In the genomic region with DNA sequence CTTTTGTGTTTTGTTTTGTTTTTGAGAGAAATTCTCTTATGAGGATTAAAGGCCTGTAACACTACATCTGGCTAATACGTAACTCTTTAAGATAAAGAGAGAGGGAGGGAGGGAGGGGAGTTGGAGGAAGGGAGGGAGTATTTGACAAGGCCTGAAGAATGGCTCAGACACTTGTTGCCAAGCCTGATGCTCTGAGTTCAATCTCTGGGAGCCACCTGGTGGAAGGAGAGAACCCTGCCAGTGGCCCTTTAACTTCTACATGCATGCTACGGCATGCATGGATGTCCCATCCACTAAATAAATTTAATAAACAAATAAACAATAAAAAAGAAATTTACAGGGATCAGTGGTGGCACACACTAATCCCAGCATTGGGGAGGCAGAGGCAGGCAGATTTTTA, we compare ENCODE assay signal across 29 mouse cellular contexts. TPM values are rescaled to one million over a fixed set of nuclear protein-coding genes. Genes with fewer than 3 reads are reported as not detected.
A peak's percentile ranks its signal among the peaks of the same experiment; 100 is the strongest.
DNase-seq lines count a peak whose midpoint lies in the region; ATAC-seq and TF ChIP-seq lines count a peak whose summit lies in the region.
"Had no signal": no experiment of that assay in that cellular context is flagged by ENCODE, and none has a peak within 500 bp of the region (broad histone marks: within the 10 kb centered on the region; RNA-seq: fewer than 3 reads in every experiment).

No protein-coding gene starts in this region.

- ATAC-seq in lung, postnatal 0 days: no peak
- ATAC-seq in stomach, postnatal 0 days (ENCODE audit: low FRiP score, low TSS enrichment): no peak
- ATAC-seq: forebrain, embryonic 13.5 days had no signal

- 96% methylated on average over 2 of the region's 2 CpGs for WGBS in heart, adult 2 months
- WGBS in lung, postnatal 0 days: 65% methylated on average over 2 of the region's 2 CpGs
- WGBS in stomach, postnatal 0 days: 64% methylated on average over 2 of the region's 2 CpGs

- H3K9me3 ChIP-seq in lung, postnatal 0 days (ENCODE audit: low read length): no peaks in the 10 kb centered on the region
- H3K9me3 ChIP-seq in stomach, postnatal 0 days (ENCODE audit: control insufficient read depth, low read length): no peaks in the 10 kb centered on the region
- H3K9me3 ChIP-seq: embryonic facial prominence, embryonic 10.5 days; embryonic facial prominence, embryonic 15.5 days; forebrain, embryonic 13.5 days; heart, embryonic 12.5 days; hindbrain, embryonic 15.5 days; limb, embryonic 10.5 days; limb, embryonic 15.5 days; liver, embryonic 15.5 days; midbrain, embryonic 12.5 days; neural tube, embryonic 12.5 days had no signal

- no peak for DNase-seq in heart, adult 2 months
- DNase-seq in heart, adult 18-20 months: no peak
- DNase-seq in layer of hippocampus, adult 2 months (ENCODE audit: low spot score in 2 of 2): no peak
- DNase-seq in layer of hippocampus, adult 18-20 months (ENCODE audit: low spot score in 2 of 2): no peak
- DNase-seq in lung, postnatal 0 days (ENCODE audit: low spot score): no peak
- DNase-seq in lung, postnatal 36 days: no peak
- no peak for DNase-seq in stomach, postnatal 0 days (ENCODE audit: low spot score)
- no peak for DNase-seq in embryo, embryonic 11 days
- DNase-seq: adrenal gland, postnatal 36 days; cerebellum, adult 18-20 months; cerebellum, postnatal 14 days; gastrocnemius, postnatal 14 days; heart, postnatal 10 days; kidney, postnatal 25 days; lung, postnatal 10 days; right cerebral cortex, adult 18-20 months; right cerebral cortex, postnatal 4 days had no signal

- no peaks in the 10 kb centered on the region for H3K36me3 ChIP-seq in heart, adult 2 months (ENCODE audit: control insufficient read depth, insufficient read depth, low read length)
- no peaks in the 10 kb centered on the region for H3K36me3 ChIP-seq in lung, postnatal 0 days (ENCODE audit: insufficient read depth, low read length)
- H3K36me3 ChIP-seq in stomach, postnatal 0 days (ENCODE audit: control insufficient read depth, insufficient read depth, low read length): no peaks in the 10 kb centered on the region
- H3K36me3 ChIP-seq: heart, embryonic 12.5 days; hindbrain, embryonic 15.5 days; liver, embryonic 15.5 days had no signal

- H3K9ac ChIP-seq in heart, adult 2 months (ENCODE audit: low read depth, low read length): no peak overlapping the region
- H3K9ac ChIP-seq in lung, postnatal 0 days (replicated peaks; ENCODE audit: low read depth): no peak overlapping the region
- no peak overlapping the region for H3K9ac ChIP-seq in stomach, postnatal 0 days (ENCODE audit: low read length)
- H3K9ac ChIP-seq: embryonic facial prominence, embryonic 15.5 days; forebrain, embryonic 13.5 days; heart, embryonic 12.5 days; hindbrain, embryonic 15.5 days; limb, embryonic 15.5 days; liver, embryonic 15.5 days; midbrain, embryonic 12.5 days; neural tube, embryonic 12.5 days had no signal

- no peak for TF ChIP-seq EP300 in heart, adult 2 months (IDR thresholded peaks at IDR 0.05; ENCODE audit: insufficient read depth, low read depth, low read length)
- TF ChIP-seq EP300 in lung, postnatal 0 days (IDR thresholded peaks at IDR 0.05): no peak
- TF ChIP-seq EP300 in stomach, postnatal 0 days (optimal IDR thresholded peaks at IDR 0.05): no peak

- intact Hi-C loops in heart, adult 2 months (cut with DNase I): no loop called here

- no peak overlapping the region for H3K27ac ChIP-seq in heart, adult 2 months
- peak overlapping the region; percentile 88; the same call in 1 of the 2 replicates for H3K27ac ChIP-seq in layer of hippocampus, adult 2 months
- peak overlapping the region; percentile 47; the same call in 1 of the 2 replicates for H3K27ac ChIP-seq in lung, postnatal 0 days (ENCODE audit: low read length)
- H3K27ac ChIP-seq in stomach, postnatal 0 days (replicated peaks): no peak overlapping the region
- H3K27ac ChIP-seq: embryonic facial prominence, embryonic 10.5 days; embryonic facial prominence, embryonic 15.5 days; forebrain, embryonic 13.5 days; hindbrain, embryonic 15.5 days; limb, embryonic 10.5 days; limb, embryonic 15.5 days; liver, embryonic 15.5 days; midbrain, embryonic 12.5 days; neural tube, embryonic 12.5 days had no signal

- TF ChIP-seq CTCF in heart, adult 2 months (IDR thresholded peaks at IDR 0.05): peak; percentile 11; the same call in 1 of the 2 replicates
- TF ChIP-seq CTCF in layer of hippocampus, adult 2 months (conservative IDR thresholded peaks at IDR 0.05): peak; percentile 40
- peak; percentile 22 for TF ChIP-seq CTCF in lung, postnatal 0 days (IDR thresholded peaks at IDR 0.05)
- TF ChIP-seq CTCF in stomach, postnatal 0 days (IDR thresholded peaks at IDR 0.05; ENCODE audit: low read depth): peak; percentile 43

- H3K27me3 ChIP-seq in heart, adult 2 months (ENCODE audit: control insufficient read depth, insufficient read depth, low read length): no peaks in the 10 kb centered on the region
- H3K27me3 ChIP-seq in lung, postnatal 0 days (replicated peaks; ENCODE audit: insufficient read depth, low read length): no peaks in the 10 kb centered on the region
- H3K27me3 ChIP-seq in stomach, postnatal 0 days (ENCODE audit: control insufficient read depth, insufficient read depth, low read length): no peaks in the 10 kb centered on the region
- H3K27me3 ChIP-seq: embryonic facial prominence, embryonic 15.5 days; forebrain, embryonic 13.5 days; heart, embryonic 12.5 days; hindbrain, embryonic 15.5 days; limb, embryonic 15.5 days; liver, embryonic 15.5 days; midbrain, embryonic 12.5 days; neural tube, embryonic 12.5 days had no signal

- H3K4me1 ChIP-seq in heart, adult 2 months (ENCODE audit: control insufficient read depth, insufficient read depth, low read length): no peaks in the 10 kb centered on the region; the same call in 1 of the 2 replicates
- no peaks in the 10 kb centered on the region for H3K4me1 ChIP-seq in lung, postnatal 0 days (ENCODE audit: insufficient read depth, low read depth, low read length)
- H3K4me1 ChIP-seq in stomach, postnatal 0 days (replicated peaks; ENCODE audit: control insufficient read depth, insufficient read depth): no peaks in the 10 kb centered on the region
- H3K4me1 ChIP-seq: forebrain, embryonic 13.5 days; hindbrain, embryonic 15.5 days; liver, embryonic 15.5 days had no signal

- H3K4me2 ChIP-seq in lung, postnatal 0 days (replicated peaks; ENCODE audit: low read depth, low read length): no peak overlapping the region
- H3K4me2 ChIP-seq in stomach, postnatal 0 days (replicated peaks; ENCODE audit: low read depth): no peak overlapping the region
- H3K4me2 ChIP-seq: embryonic facial prominence, embryonic 15.5 days; forebrain, embryonic 13.5 days; heart, embryonic 12.5 days; hindbrain, embryonic 15.5 days; limb, embryonic 15.5 days; liver, embryonic 15.5 days; midbrain, embryonic 12.5 days; neural tube, embryonic 12.5 days had no signal

- no peaks in the 10 kb centered on the region for H3K79me2 ChIP-seq in heart, adult 2 months (replicated peaks; ENCODE audit: control insufficient read depth, insufficient read depth, low read length)

- no peak for TF ChIP-seq POLR2A in heart, adult 2 months (IDR thresholded peaks at IDR 0.05; ENCODE audit: insufficient read depth, low read depth, low read length)

- no peak overlapping the region for H3K4me3 ChIP-seq in heart, adult 2 months
- H3K4me3 ChIP-seq in layer of hippocampus, adult 2 months: no peak overlapping the region
- H3K4me3 ChIP-seq in lung, postnatal 0 days (ENCODE audit: low read depth, low read length): no peak overlapping the region
- H3K4me3 ChIP-seq in stomach, postnatal 0 days (ENCODE audit: low read depth, low read length): no peak overlapping the region
- H3K4me3 ChIP-seq: embryonic facial prominence, embryonic 10.5 days; embryonic facial prominence, embryonic 15.5 days; forebrain, embryonic 13.5 days; heart, embryonic 12.5 days; hindbrain, embryonic 15.5 days; limb, embryonic 10.5 days; limb, embryonic 15.5 days; liver, embryonic 15.5 days; midbrain, embryonic 12.5 days; myocyte; neural tube, embryonic 12.5 days had no signal

RNA-seq across cellular contexts. Expression of a gene that starts 37.1 kb away (rescaled TPM):
- 10 to 100 TPM; 54.7 to 58.2 TPM for total RNA-seq in heart, adult 2 months (2021)
- 35.0 and 43.2 TPM in 2 replicates for polyA plus RNA-seq in heart, adult 2 months (2012; rRNA removed)
- total RNA-seq in heart, adult 18-20 months (2021): 10 to 100 TPM; 52.1 to 54.1 TPM
- total RNA-seq in layer of hippocampus, adult 2 months (2021): 10 to 100 TPM; 75.6 to 81.3 TPM
- total RNA-seq in layer of hippocampus, adult 18-20 months (2021): 10 to 100 TPM; 68.2 to 68.8 TPM
- 57.4 and 64.0 TPM in 2 replicates for polyA plus RNA-seq in lung, postnatal 0 days (2015; fragmentation: Nextera tagmentation; extraction: Ambion mirVana)
- polyA plus RNA-seq in stomach, postnatal 0 days (2015; fragmentation: Nextera tagmentation; extraction: Ambion mirVana): 46.7 and 48.1 TPM in 2 replicates

RNA-seq across cellular contexts. Expression of a gene that starts 46.1 kb away (rescaled TPM):
- 100 to 1,000 TPM; 141 to 157 TPM for total RNA-seq in heart, adult 2 months (2021)
- 139 and 165 TPM in 2 replicates for polyA plus RNA-seq in heart, adult 2 months (2012; rRNA removed)
- 100 to 1,000 TPM; 137 to 170 TPM for total RNA-seq in heart, adult 18-20 months (2021)
- total RNA-seq in layer of hippocampus, adult 2 months (2021): 10 to 100 TPM; 25.6 to 27.6 TPM
- total RNA-seq in layer of hippocampus, adult 18-20 months (2021): 10 to 100 TPM; 26.8 to 31.6 TPM
- polyA plus RNA-seq in lung, postnatal 0 days (2015; fragmentation: Nextera tagmentation; extraction: Ambion mirVana): 31.5 and 34.6 TPM in 2 replicates
- 46.2 and 52.2 TPM in 2 replicates for polyA plus RNA-seq in stomach, postnatal 0 days (2015; fragmentation: Nextera tagmentation; extraction: Ambion mirVana)
- total RNA-seq: granulocyte monocyte progenitor cell, adult 5-6 weeks had no signal

Comparison
In these comparisons a context has a peak if more than half of its experiments do, and no peak if none do; other contexts are left out.
1. H3K27ac ChIP-seq: peak in layer of hippocampus, adult 2 months (single experiment) and lung, postnatal 0 days (single experiment); none in heart, adult 2 months (single experiment) and stomach, postnatal 0 days (single experiment).
2. RNA of a gene that starts 46.1 kb away (total RNA-seq): 137 to 170 TPM in heart, adult 18-20 months and 141 to 157 TPM in heart, adult 2 months; 26.8 to 31.6 TPM in layer of hippocampus, adult 18-20 months and 25.6 to 27.6 TPM in layer of hippocampus, adult 2 months; every median in the first group is over 4 times any median in the second.
3. Peak in every context shown above with its lines, with median percentiles within 50 percentile points of each other: CTCF ChIP-seq.